Mouse (Mus musculus): ENCODE results near the gene Rac2. TPM values are rescaled to one million over a fixed set of nuclear protein-coding genes. Genes with fewer than 3 reads are reported as not detected.
A peak's percentile ranks its signal among the peaks of the same experiment; 100 is the strongest.

Gene Rac2
- polyA plus RNA-seq, 1 experiment from 2014 or later = 3.1 TPM

DNA sequence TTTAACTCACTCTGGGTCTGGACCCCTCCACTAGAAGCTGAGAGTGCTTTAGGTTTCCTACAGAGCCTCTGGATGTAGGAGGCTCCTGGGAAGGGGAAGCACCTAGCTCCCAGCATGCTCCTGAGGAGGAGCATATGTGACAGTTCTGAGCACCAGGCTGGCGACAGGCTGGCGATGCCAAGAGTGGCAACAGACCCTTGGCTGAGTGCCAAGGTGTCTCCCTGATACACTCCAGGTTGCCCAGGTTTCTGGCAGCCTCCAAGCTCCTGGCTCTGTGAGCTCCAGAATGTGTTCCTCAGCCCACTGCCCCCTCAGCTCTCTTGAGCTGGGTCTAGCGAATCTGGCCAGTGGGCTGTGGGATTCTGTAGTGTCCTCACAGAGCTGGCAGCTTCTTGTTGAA lies 31.0 kb downstream of the Rac2 start:
- no peaks in the 10 kb centered on the region for H3K36me3 ChIP-seq (replicated peaks)
- WGBS = 75% methylated on average over 3 of the region's 3 CpGs
- H3K27me3 ChIP-seq (ENCODE audit: poor library complexity, severe bottlenecking) = peaks cover 70% of the 10 kb centered on the region
- H3K4me3 ChIP-seq = no peak overlapping the region
- peaks cover 12% of the 10 kb centered on the region for H3K4me1 ChIP-seq
- H3K9me3 ChIP-seq = no peaks in the 10 kb centered on the region
- H3K27ac ChIP-seq = no peak overlapping the region
- no peak for DNase-seq (ENCODE audit: extremely low spot score, low spot score)

GRCm38 (mm10) chr15:78541036-78541435 lies 31.5 kb downstream of the Rac2 start:
- no peaks in the 10 kb centered on the region for H3K36me3 ChIP-seq (replicated peaks)
- H3K4me1 ChIP-seq = peaks cover 18% of the 10 kb centered on the region
- 93% methylated on average over 3 of the region's 3 CpGs for WGBS
- H3K27ac ChIP-seq = no peak overlapping the region
- peaks cover 68% of the 10 kb centered on the region for H3K27me3 ChIP-seq (ENCODE audit: poor library complexity, severe bottlenecking)
- DNase-seq (ENCODE audit: extremely low spot score, low spot score) = no peak
- no peak overlapping the region for H3K4me3 ChIP-seq
- H3K9me3 ChIP-seq = no peaks in the 10 kb centered on the region

- H3K36me3 ChIP-seq (replicated peaks) = no peaks in the 10 kb centered on the region
- H3K27me3 ChIP-seq (ENCODE audit: poor library complexity, severe bottlenecking) = peaks cover 39% of the 10 kb centered on the region
- H3K9me3 ChIP-seq = no peaks in the 10 kb centered on the region
- DNase-seq (ENCODE audit: extremely low spot score, low spot score) = no peak
- 48% methylated on average over 10 of the region's 10 CpGs for WGBS
- peaks cover 28% of the 10 kb centered on the region for H3K4me1 ChIP-seq
- no peak overlapping the region for H3K4me3 ChIP-seq
- no peak overlapping the region for H3K27ac ChIP-seq
Observed at GRCm38 (mm10) chr15:78535723-78536421, 36.7 kb downstream of the Rac2 start.

DNA sequence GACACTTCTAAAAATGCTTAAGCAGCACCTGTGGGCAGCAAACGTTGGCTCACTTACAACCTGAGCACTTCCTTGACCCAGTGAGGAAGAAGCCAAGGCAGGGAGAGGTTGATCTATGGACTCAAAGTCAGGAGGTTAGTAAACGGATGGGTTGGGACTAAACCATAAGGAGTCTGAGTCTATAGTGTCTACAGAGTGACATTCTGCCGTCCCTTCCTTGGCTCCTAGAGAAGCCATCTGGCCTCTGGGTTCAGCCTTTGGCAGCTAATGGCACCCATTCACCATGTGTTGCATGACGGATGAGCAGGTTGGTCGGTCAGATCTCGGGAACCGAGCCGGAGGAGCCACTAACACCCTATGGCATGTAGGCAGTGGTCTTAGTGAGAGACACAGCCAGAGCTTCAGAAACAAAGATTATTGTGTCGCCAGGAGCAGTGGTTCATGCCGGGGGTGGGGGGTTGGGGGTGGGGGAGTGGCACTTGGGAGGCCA lies 39.2 kb downstream of the Rac2 start:
- Histone ChIP-seq H3K4me1 (peaks cover 52% of the 10 kb centered on the region), H3K27me3 (ENCODE audit: poor library complexity, severe bottlenecking) (peaks cover 26% of the 10 kb centered on the region), H3K36me3 (replicated peaks) (no peaks in the 10 kb centered on the region), H3K9me3 (no peaks in the 10 kb centered on the region), H3K27ac (no peak overlapping the region), H3K4me3 (no peak overlapping the region)
- WGBS = 85% methylated on average over 10 of the region's 10 CpGs
- no peak for DNase-seq (ENCODE audit: extremely low spot score, low spot score)

DNA sequence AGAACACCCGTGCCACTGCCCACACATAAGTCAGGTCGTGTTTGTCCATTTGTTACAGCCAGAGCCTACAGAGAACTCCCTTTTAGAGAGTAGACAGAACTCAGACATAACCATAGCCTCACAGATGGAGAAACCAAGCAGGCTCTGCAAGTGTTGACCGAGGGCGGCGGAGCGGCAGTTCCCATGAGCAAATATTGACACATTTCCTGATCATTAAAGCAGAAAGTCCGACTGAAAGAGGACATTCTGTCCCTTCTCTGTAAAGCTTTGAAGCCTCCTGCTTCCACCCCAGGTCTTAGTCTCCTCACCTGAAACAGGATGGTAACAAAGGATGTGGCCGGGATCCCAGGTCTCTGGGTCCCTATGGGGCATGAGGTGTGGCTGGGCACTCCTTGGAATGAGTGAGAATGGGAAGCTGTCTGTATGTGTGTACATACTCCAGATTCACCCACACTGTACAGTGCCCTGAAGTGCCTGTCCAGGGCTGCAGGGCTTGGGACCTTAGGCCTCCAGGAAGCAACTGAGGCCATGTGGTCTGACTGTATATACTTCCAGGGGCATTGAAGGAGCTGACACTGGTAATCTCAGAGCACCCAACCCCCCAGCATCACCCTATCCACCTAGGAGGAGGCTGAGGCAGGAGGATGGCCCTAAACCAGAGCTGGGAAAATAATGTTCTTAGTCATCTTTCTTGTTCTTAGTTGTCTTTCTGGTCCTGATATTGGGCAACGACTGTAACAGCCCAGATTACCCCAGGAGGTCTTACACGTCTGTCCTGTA lies 39.8 kb downstream of the Rac2 start:
- Histone ChIP-seq H3K27ac (0 out of 2 replicates have a peak overlapping the region, but pooled peaks have one; percentile 20), H3K4me3 (no peak overlapping the region), H3K9me3 (no peaks in the 10 kb centered on the region), H3K27me3 (ENCODE audit: poor library complexity, severe bottlenecking) (peaks cover 22% of the 10 kb centered on the region), H3K36me3 (replicated peaks) (no peaks in the 10 kb centered on the region), H3K4me1 (peaks cover 53% of the 10 kb centered on the region)
- 78% methylated on average over 10 of the region's 10 CpGs for WGBS
- DNase-seq (ENCODE audit: extremely low spot score, low spot score) = no peak

- H3K27me3 ChIP-seq (ENCODE audit: poor library complexity, severe bottlenecking) = peaks cover 22% of the 10 kb centered on the region
- DNase-seq (ENCODE audit: extremely low spot score, low spot score) = peak; percentile 94
- peak overlapping the region; percentile 53 for H3K4me3 ChIP-seq
- WGBS = under 1% methylated on average over 25 of the region's 25 CpGs
- H3K36me3 ChIP-seq (replicated peaks) = no peaks in the 10 kb centered on the region
- peaks cover 53% of the 10 kb centered on the region for H3K4me1 ChIP-seq
- peak overlapping the region; percentile 85 for H3K27ac ChIP-seq
- no peaks in the 10 kb centered on the region for H3K9me3 ChIP-seq
Observed at GRCm38 (mm10) chr15:78531901-78532469, 40.6 kb downstream of the Rac2 start.

- peak overlapping the region; percentile 85 for H3K27ac ChIP-seq
- H3K9me3 ChIP-seq = no peaks in the 10 kb centered on the region
- H3K27me3 ChIP-seq (ENCODE audit: poor library complexity, severe bottlenecking) = peaks cover 22% of the 10 kb centered on the region
- DNase-seq (ENCODE audit: extremely low spot score, low spot score) = no peak
- WGBS = 69% methylated on average over 4 of the region's 4 CpGs
- H3K36me3 ChIP-seq (replicated peaks) = no peaks in the 10 kb centered on the region
- H3K4me3 ChIP-seq = peak overlapping the region; percentile 53
- peaks cover 51% of the 10 kb centered on the region for H3K4me1 ChIP-seq
Observed at GRCm38 (mm10) chr15:78531451-78531720, 41.2 kb downstream of the Rac2 start.

DNA sequence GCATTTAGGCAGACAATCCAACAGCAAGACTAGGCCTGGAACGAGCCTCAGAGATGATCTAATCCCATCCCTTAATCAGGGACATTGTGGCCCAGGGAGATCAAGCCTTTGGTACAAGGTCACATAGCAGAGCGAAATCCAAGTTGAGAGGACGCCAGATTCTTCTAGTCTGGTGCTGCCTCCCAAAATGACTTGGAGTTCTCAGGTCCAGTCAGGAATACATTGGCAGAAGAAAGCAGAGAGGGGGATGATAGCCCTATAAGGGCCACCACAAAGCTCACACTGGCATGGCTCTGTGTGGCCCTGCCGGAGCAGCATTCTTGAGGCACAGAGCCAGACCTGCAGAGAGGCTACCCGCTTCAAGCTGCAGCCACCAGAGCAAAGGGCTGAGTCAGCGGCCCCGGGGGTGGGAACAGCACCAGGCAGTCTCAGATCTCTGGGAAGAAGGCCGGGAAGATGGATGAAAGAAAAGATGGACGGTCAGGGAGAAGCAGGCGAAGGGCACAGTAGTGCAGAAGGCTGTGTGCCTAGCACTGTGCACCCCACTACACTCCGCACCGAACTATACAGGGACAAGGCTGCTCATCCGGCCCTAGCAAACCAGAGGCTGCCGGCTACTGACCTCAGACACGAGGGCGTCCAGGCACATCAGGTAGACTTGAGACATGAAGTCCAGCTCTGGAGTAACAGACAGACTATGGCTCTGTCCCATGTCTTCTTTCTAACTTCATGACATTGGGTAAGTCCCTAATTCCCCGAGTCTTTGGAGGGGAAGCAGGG lies 41.7 kb downstream of the Rac2 start, which contains the start of gene C1qtnf6:
TSS of gene C1qtnf6 (minus strand) at position 746 of the 780 bp plus-strand sequence.
- DNase-seq (ENCODE audit: extremely low spot score, low spot score) = no peak
- Histone ChIP-seq H3K4me3 (peak within 1 kb of the TSS; percentile 53), H3K36me3 (replicated peaks) (no peaks in the 10 kb centered on the region), H3K4me1 (peaks cover 46% of the 10 kb centered on the region), H3K27me3 (ENCODE audit: poor library complexity, severe bottlenecking) (peaks cover 22% of the 10 kb centered on the region), H3K27ac (peak within 1 kb of the TSS; percentile 85), H3K9me3 (no peaks in the 10 kb centered on the region)
- WGBS = 75% methylated on average over 17 of the region's 17 CpGs

DNA sequence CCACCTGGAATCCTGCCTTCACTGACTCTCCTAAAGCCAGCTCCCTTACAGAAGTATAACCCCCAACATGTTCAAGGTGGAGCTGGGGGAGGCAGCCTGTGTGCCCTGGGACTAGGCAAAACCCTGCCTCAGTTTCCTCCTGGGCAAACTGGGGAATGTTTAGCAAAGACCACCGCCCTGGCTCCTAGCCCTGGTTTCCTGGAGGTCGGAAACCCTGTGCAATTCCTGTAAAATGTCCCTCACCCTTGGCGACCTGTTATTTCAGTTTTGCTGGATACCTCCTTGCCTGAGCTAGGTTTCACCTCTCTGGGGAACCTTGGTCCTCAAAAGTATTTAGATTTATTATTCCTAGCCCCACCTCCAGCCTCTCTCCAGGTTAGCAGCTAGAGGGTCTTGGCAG lies 42.4 kb downstream of the Rac2 start:
- peak overlapping the region; percentile 50; the same call in 1 of the 2 replicates for H3K4me3 ChIP-seq

GRCm38 (mm10) chr15:78529428-78529990 lies 43.1 kb downstream of the Rac2 start:
- WGBS = under 1% methylated on average over 15 of the region's 15 CpGs
- Histone ChIP-seq H3K27me3 (ENCODE audit: poor library complexity, severe bottlenecking) (peaks cover 22% of the 10 kb centered on the region), H3K9me3 (no peaks in the 10 kb centered on the region), H3K36me3 (replicated peaks) (no peaks in the 10 kb centered on the region), H3K4me3 (peak overlapping the region; percentile 50), H3K4me1 (peaks cover 42% of the 10 kb centered on the region), H3K27ac (peak overlapping the region; percentile 86)
- peak; percentile 67 for DNase-seq (ENCODE audit: extremely low spot score, low spot score)

More for the DNA sequence above, 42.4 kb downstream of the Rac2 start:
- Histone ChIP-seq H3K4me1 (peaks cover 40% of the 10 kb centered on the region), H3K9me3 (no peaks in the 10 kb centered on the region), H3K36me3 (replicated peaks) (no peaks in the 10 kb centered on the region), H3K27me3 (ENCODE audit: poor library complexity, severe bottlenecking) (peaks cover 22% of the 10 kb centered on the region), H3K27ac (peak overlapping the region; percentile 86; the same call in 1 of the 2 replicates)
- no peak for DNase-seq (ENCODE audit: extremely low spot score, low spot score)
- WGBS = 68% methylated on average over 3 of the region's 3 CpGs

DNA sequence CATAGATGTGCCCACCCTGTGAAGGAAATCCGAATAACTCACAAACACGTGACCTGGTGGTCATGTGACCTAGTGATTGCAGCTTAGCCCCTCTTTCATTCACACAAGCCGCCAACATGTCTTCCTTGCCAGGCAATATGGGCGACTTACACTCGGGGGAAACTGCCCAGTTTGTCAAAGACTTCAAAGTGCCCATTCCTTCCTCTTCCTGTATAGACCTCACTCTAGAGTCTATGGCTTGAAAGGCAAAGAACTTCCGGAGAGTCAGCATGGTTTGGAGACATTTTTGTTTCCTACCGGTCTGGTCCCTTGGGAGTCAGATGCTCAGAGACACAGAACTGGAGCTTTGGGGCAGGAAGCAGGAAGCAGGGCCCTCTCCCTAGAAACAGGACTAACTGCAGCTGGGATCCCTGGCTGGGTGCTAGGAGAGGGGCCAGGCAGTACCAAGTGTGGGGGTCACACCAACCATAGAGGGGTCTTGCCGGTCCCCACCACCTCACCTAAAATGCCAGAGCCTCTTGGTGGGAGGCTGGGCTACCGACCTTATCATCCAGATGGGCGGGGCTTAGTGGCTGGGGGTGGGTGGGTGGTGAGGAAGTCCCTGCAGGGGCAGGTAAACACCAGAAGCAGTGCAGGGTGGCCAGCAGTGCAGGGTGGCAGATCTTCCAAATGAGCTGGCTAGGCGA lies 43.7 kb downstream of the Rac2 start:
- peak overlapping the region; percentile 50 for H3K4me3 ChIP-seq
- H3K27me3 ChIP-seq (ENCODE audit: poor library complexity, severe bottlenecking) = peaks cover 22% of the 10 kb centered on the region
- WGBS = 54% methylated on average over 11 of the region's 11 CpGs
- no peak for DNase-seq (ENCODE audit: extremely low spot score, low spot score)
- H3K36me3 ChIP-seq (replicated peaks) = no peaks in the 10 kb centered on the region
- H3K27ac ChIP-seq = peak overlapping the region; percentile 86
- peaks cover 48% of the 10 kb centered on the region for H3K4me1 ChIP-seq
- no peaks in the 10 kb centered on the region for H3K9me3 ChIP-seq

Measured in forebrain, embryonic 10.5 days (tissue).